Comparison of ENCODE assay signal across 16 mouse cellular contexts in genomic region chr1:41036940-41037339, GRCm38 (mm10).
DNase-seq lines count a peak whose midpoint lies in the region; ATAC-seq and TF ChIP-seq lines count a peak whose summit lies in the region.
"Had no signal": no experiment of that assay in that cellular context is flagged by ENCODE, and none has a peak within 500 bp of the region (broad histone marks: within the 10 kb centered on the region; RNA-seq: fewer than 3 reads in every experiment).

No protein-coding gene starts in this region.

- intact Hi-C loops in left cerebral cortex, postnatal 10 days (cut with DNase I) = loop anchor here (10.0 kb wide), 2 partner anchors 152 to 1658 kb away; partner anchors contain the start of gene Pou3f3

- no peak for TF ChIP-seq CTCF in forebrain, postnatal 0 days (IDR thresholded peaks at IDR 0.05; ENCODE audit: low read depth)
- TF ChIP-seq CTCF in midbrain, postnatal 0 days (IDR thresholded peaks at IDR 0.05) = no peak

- 15% methylated on average over 12 of the region's 12 CpGs for WGBS in forebrain, embryonic 14.5 days
- 43% methylated on average over 12 of the region's 12 CpGs for WGBS in forebrain, embryonic 12.5 days
- 49% methylated on average over 12 of the region's 12 CpGs for WGBS in midbrain, embryonic 13.5 days
- 73% methylated on average over 12 of the region's 12 CpGs for WGBS in midbrain, embryonic 11.5 days
- WGBS in forebrain, postnatal 0 days = 18% methylated on average over 12 of the region's 12 CpGs
- WGBS in midbrain, postnatal 0 days = 36% methylated on average over 12 of the region's 12 CpGs
- WGBS in hindbrain, embryonic 13.5 days = 83% methylated on average over 12 of the region's 12 CpGs

- 0 out of 2 replicates have a peak, but pooled peaks cover 2% of the 10 kb centered on the region for H3K4me1 ChIP-seq in forebrain, embryonic 14.5 days (ENCODE audit: control insufficient read depth, insufficient read depth, low read length)
- H3K4me1 ChIP-seq in forebrain, embryonic 12.5 days = peaks cover 4% of the 10 kb centered on the region
- H3K4me1 ChIP-seq in midbrain, embryonic 13.5 days (replicated peaks) = no peaks in the 10 kb centered on the region
- no peaks in the 10 kb centered on the region for H3K4me1 ChIP-seq in midbrain, embryonic 11.5 days (ENCODE audit: control insufficient read depth, insufficient read depth, low read length)
- no peaks in the 10 kb centered on the region for H3K4me1 ChIP-seq in forebrain, postnatal 0 days (ENCODE audit: insufficient read depth)
- no peaks in the 10 kb centered on the region for H3K4me1 ChIP-seq in midbrain, postnatal 0 days (ENCODE audit: insufficient read depth, low read length)
- H3K4me1 ChIP-seq in hindbrain, embryonic 13.5 days (replicated peaks) = no peaks in the 10 kb centered on the region
- H3K4me1 ChIP-seq: hindbrain, embryonic 10.5 days; kidney, embryonic 15.5 days had no signal

- no peaks in the 10 kb centered on the region for H3K36me3 ChIP-seq in forebrain, embryonic 14.5 days (ENCODE audit: control insufficient read depth, insufficient read depth, low read length)
- H3K36me3 ChIP-seq in forebrain, embryonic 12.5 days (replicated peaks) = no peaks in the 10 kb centered on the region
- H3K36me3 ChIP-seq in midbrain, embryonic 13.5 days = no peaks in the 10 kb centered on the region
- no peaks in the 10 kb centered on the region for H3K36me3 ChIP-seq in midbrain, embryonic 11.5 days (ENCODE audit: control insufficient read depth, insufficient read depth, low read length)
- no peaks in the 10 kb centered on the region for H3K36me3 ChIP-seq in forebrain, postnatal 0 days (ENCODE audit: insufficient read depth)
- H3K36me3 ChIP-seq in midbrain, postnatal 0 days (ENCODE audit: insufficient read depth, low read length) = no peaks in the 10 kb centered on the region
- no peaks in the 10 kb centered on the region for H3K36me3 ChIP-seq in hindbrain, embryonic 13.5 days
- H3K36me3 ChIP-seq: hindbrain, embryonic 10.5 days; kidney, embryonic 15.5 days had no signal

- H3K9me3 ChIP-seq in forebrain, embryonic 14.5 days (replicated peaks; ENCODE audit: control insufficient read depth, low read length) = no peaks in the 10 kb centered on the region
- H3K9me3 ChIP-seq in forebrain, embryonic 12.5 days = no peaks in the 10 kb centered on the region
- H3K9me3 ChIP-seq in midbrain, embryonic 13.5 days = no peaks in the 10 kb centered on the region
- H3K9me3 ChIP-seq in midbrain, embryonic 11.5 days (ENCODE audit: control insufficient read depth, low read length) = no peaks in the 10 kb centered on the region
- no peaks in the 10 kb centered on the region for H3K9me3 ChIP-seq in forebrain, postnatal 0 days (ENCODE audit: low read length)
- H3K9me3 ChIP-seq in midbrain, postnatal 0 days (ENCODE audit: low read length) = no peaks in the 10 kb centered on the region
- H3K9me3 ChIP-seq in hindbrain, embryonic 13.5 days = no peaks in the 10 kb centered on the region
- H3K9me3 ChIP-seq: hindbrain, embryonic 10.5 days; kidney, embryonic 15.5 days had no signal

- no peak overlapping the region; the same call in 1 of the 2 replicates for H3K9ac ChIP-seq in forebrain, embryonic 14.5 days (ENCODE audit: low read length)
- no peak overlapping the region for H3K9ac ChIP-seq in forebrain, embryonic 12.5 days
- H3K9ac ChIP-seq in midbrain, embryonic 13.5 days (replicated peaks) = no peak overlapping the region
- no peak overlapping the region for H3K9ac ChIP-seq in midbrain, embryonic 11.5 days (ENCODE audit: low read length)
- no peak overlapping the region for H3K9ac ChIP-seq in forebrain, postnatal 0 days
- H3K9ac ChIP-seq in midbrain, postnatal 0 days (replicated peaks; ENCODE audit: low read length, poor library complexity, severe bottlenecking) = no peak overlapping the region
- H3K9ac ChIP-seq in hindbrain, embryonic 13.5 days = no peak overlapping the region
- H3K9ac ChIP-seq: kidney, embryonic 15.5 days had no signal

- peak; percentile 73 for DNase-seq in forebrain, embryonic 14.5 days (ENCODE audit: low spot score)
- no peak for DNase-seq in midbrain, embryonic 11.5 days (ENCODE audit: low spot score, missing footprints)
- DNase-seq in forebrain, postnatal 0 days = peak; percentile 76
- DNase-seq in midbrain, postnatal 0 days (ENCODE audit: low spot score) = no peak
- no peak for DNase-seq in left cerebral cortex, postnatal 10 days (ENCODE audit: extremely low spot score in 1 of 2, low spot score in 2 of 2)
- DNase-seq: cerebellum, adult 18-20 months; left cerebral cortex, postnatal 4 days; lung, adult 18-20 months; right cerebral cortex, postnatal 14 days; thymus, postnatal 4 days had no signal

- H3K4me2 ChIP-seq in forebrain, embryonic 14.5 days (ENCODE audit: low read length) = peak overlapping the region; percentile 36
- H3K4me2 ChIP-seq in forebrain, embryonic 12.5 days = no peak overlapping the region; the same call in 1 of the 2 replicates
- H3K4me2 ChIP-seq in midbrain, embryonic 13.5 days (replicated peaks) = peak overlapping the region; percentile 14; the same call in 1 of the 2 replicates
- no peak overlapping the region for H3K4me2 ChIP-seq in midbrain, embryonic 11.5 days
- peak overlapping the region; percentile 40 for H3K4me2 ChIP-seq in forebrain, postnatal 0 days (ENCODE audit: low read depth)
- peak overlapping the region; percentile 37 for H3K4me2 ChIP-seq in midbrain, postnatal 0 days (ENCODE audit: low read depth, low read length, poor library complexity, severe bottlenecking)
- no peak overlapping the region for H3K4me2 ChIP-seq in hindbrain, embryonic 13.5 days
- H3K4me2 ChIP-seq: kidney, embryonic 15.5 days had no signal

- H3K4me3 ChIP-seq in forebrain, embryonic 14.5 days (ENCODE audit: low read depth, low read length) = no peak overlapping the region
- no peak overlapping the region for H3K4me3 ChIP-seq in forebrain, embryonic 12.5 days (replicated peaks)
- H3K4me3 ChIP-seq in midbrain, embryonic 13.5 days (replicated peaks) = no peak overlapping the region
- H3K4me3 ChIP-seq in midbrain, embryonic 11.5 days (ENCODE audit: low read depth, low read length) = no peak overlapping the region
- H3K4me3 ChIP-seq in forebrain, postnatal 0 days (ENCODE audit: low read depth, low read length) = peak overlapping the region; percentile 16; the same call in 1 of the 2 replicates
- H3K4me3 ChIP-seq in midbrain, postnatal 0 days (ENCODE audit: low read depth, low read length) = peak overlapping the region; percentile 18
- H3K4me3 ChIP-seq in hindbrain, embryonic 13.5 days = no peak overlapping the region
- H3K4me3 ChIP-seq: hindbrain, embryonic 10.5 days; kidney, embryonic 15.5 days had no signal

- H3K27me3 ChIP-seq in forebrain, embryonic 14.5 days (replicated peaks; ENCODE audit: control insufficient read depth, insufficient read depth, low read length) = no peaks in the 10 kb centered on the region
- H3K27me3 ChIP-seq in forebrain, embryonic 12.5 days = no peaks in the 10 kb centered on the region
- H3K27me3 ChIP-seq in midbrain, embryonic 13.5 days = no peaks in the 10 kb centered on the region
- H3K27me3 ChIP-seq in midbrain, embryonic 11.5 days (ENCODE audit: control insufficient read depth, insufficient read depth, low read length) = no peaks in the 10 kb centered on the region
- no peaks in the 10 kb centered on the region for H3K27me3 ChIP-seq in forebrain, postnatal 0 days (ENCODE audit: insufficient read depth, low read length)
- no peaks in the 10 kb centered on the region for H3K27me3 ChIP-seq in midbrain, postnatal 0 days (ENCODE audit: insufficient read depth, low read length)
- no peaks in the 10 kb centered on the region for H3K27me3 ChIP-seq in hindbrain, embryonic 13.5 days
- H3K27me3 ChIP-seq: kidney, embryonic 15.5 days had no signal

- ATAC-seq in forebrain, embryonic 14.5 days = peak; percentile 76
- ATAC-seq in forebrain, embryonic 12.5 days (ENCODE audit: low FRiP score) = no peak
- no peak for ATAC-seq in midbrain, embryonic 13.5 days
- no peak for ATAC-seq in midbrain, embryonic 11.5 days (ENCODE audit: low FRiP score)
- peak; percentile 75 for ATAC-seq in forebrain, postnatal 0 days
- no peak for ATAC-seq in midbrain, postnatal 0 days (ENCODE audit: low FRiP score)
- ATAC-seq in hindbrain, embryonic 13.5 days (ENCODE audit: low FRiP score) = no peak

- H3K27ac ChIP-seq in forebrain, embryonic 14.5 days (ENCODE audit: low read depth, low read length) = no peak overlapping the region
- no peak overlapping the region for H3K27ac ChIP-seq in forebrain, embryonic 12.5 days
- no peak overlapping the region for H3K27ac ChIP-seq in midbrain, embryonic 13.5 days
- H3K27ac ChIP-seq in midbrain, embryonic 11.5 days (ENCODE audit: low read depth, low read length) = no peak overlapping the region
- H3K27ac ChIP-seq in forebrain, postnatal 0 days (ENCODE audit: low read depth, low read length) = peak overlapping the region; percentile 66
- H3K27ac ChIP-seq in midbrain, postnatal 0 days (ENCODE audit: low read depth, low read length) = no peak overlapping the region
- H3K27ac ChIP-seq in hindbrain, embryonic 13.5 days = no peak overlapping the region
- H3K27ac ChIP-seq: hindbrain, embryonic 10.5 days; kidney, embryonic 15.5 days; macrophage had no signal

Comparison
In these comparisons a context has a peak if more than half of its experiments do, and no peak if none do; other contexts are left out.
1. ATAC-seq: peak in forebrain, embryonic 14.5 days (single experiment) and forebrain, postnatal 0 days (single experiment); none in forebrain, embryonic 12.5 days (single experiment), midbrain, embryonic 13.5 days (single experiment), midbrain, embryonic 11.5 days (single experiment), midbrain, postnatal 0 days (single experiment) and hindbrain, embryonic 13.5 days (single experiment).
2. H3K4me2 ChIP-seq: peak in forebrain, embryonic 14.5 days (single experiment), midbrain, embryonic 13.5 days (single experiment), forebrain, postnatal 0 days (single experiment) and midbrain, postnatal 0 days (single experiment); none in forebrain, embryonic 12.5 days (single experiment), midbrain, embryonic 11.5 days (single experiment) and hindbrain, embryonic 13.5 days (single experiment).
3. H3K4me3 ChIP-seq: peak in forebrain, postnatal 0 days (single experiment) and midbrain, postnatal 0 days (single experiment); none in forebrain, embryonic 14.5 days (single experiment), forebrain, embryonic 12.5 days (single experiment), midbrain, embryonic 13.5 days (single experiment), midbrain, embryonic 11.5 days (single experiment) and hindbrain, embryonic 13.5 days (single experiment).
4. DNase-seq: peak in forebrain, embryonic 14.5 days (single experiment) and forebrain, postnatal 0 days (single experiment); none in midbrain, embryonic 11.5 days (single experiment), midbrain, postnatal 0 days (single experiment) and left cerebral cortex, postnatal 10 days (0 of 2).